Mouse (Mus musculus): ENCODE results near the gene Olfr52. TPM values are rescaled to one million over a fixed set of nuclear protein-coding genes. Genes with fewer than 3 reads are reported as not detected.

Gene Olfr52
- polyA plus RNA-seq, 1 experiment from 2014 or later, result not detected

Other genes with a start within 250 kb of the Olfr52 start
- not detected in 2 replicates for gene Olfr1028, start 235.2 kb downstream of the Olfr52 start, polyA plus RNA-seq (2015; fragmentation: Nextera tagmentation; extraction: Ambion mirVana)
- gene Olfr1029, start 211.8 kb downstream of the Olfr52 start, polyA plus RNA-seq (2015; fragmentation: Nextera tagmentation; extraction: Ambion mirVana), result not detected in 2 replicates
- not detected in 2 replicates for gene Olfr1030, start 206.4 kb downstream of the Olfr52 start, polyA plus RNA-seq (2015; fragmentation: Nextera tagmentation; extraction: Ambion mirVana)
- not detected in 2 replicates for gene Olfr1031, start 195.4 kb downstream of the Olfr52 start, polyA plus RNA-seq (2015; fragmentation: Nextera tagmentation; extraction: Ambion mirVana)
- gene Olfr1032, start 180.1 kb downstream of the Olfr52 start, polyA plus RNA-seq (2015; fragmentation: Nextera tagmentation; extraction: Ambion mirVana), result not detected in 2 replicates
- gene Olfr1033, start 165.1 kb downstream of the Olfr52 start, polyA plus RNA-seq (2015; fragmentation: Nextera tagmentation; extraction: Ambion mirVana), result 7.7 and 9.0 TPM in 2 replicates
- 0.04 and 0.11 TPM in 2 replicates for gene Olfr1034, start 139.8 kb downstream of the Olfr52 start, polyA plus RNA-seq (2015; fragmentation: Nextera tagmentation; extraction: Ambion mirVana)
- not detected in 2 replicates for gene Olfr1036, start 111.7 kb downstream of the Olfr52 start, polyA plus RNA-seq (2015; fragmentation: Nextera tagmentation; extraction: Ambion mirVana)
- gene Olfr1037, start 98.3 kb downstream of the Olfr52 start, polyA plus RNA-seq (2015; fragmentation: Nextera tagmentation; extraction: Ambion mirVana), result not detected in 2 replicates
- not detected in 2 replicates for gene Olfr1039, start 49.8 kb downstream of the Olfr52 start, polyA plus RNA-seq (2015; fragmentation: Nextera tagmentation; extraction: Ambion mirVana)
- not detected in 2 replicates for gene Olfr1040, start 39.0 kb downstream of the Olfr52 start, polyA plus RNA-seq (2015; fragmentation: Nextera tagmentation; extraction: Ambion mirVana)
- not detected in 2 replicates for gene Olfr1042, start 23.8 kb downstream of the Olfr52 start, polyA plus RNA-seq (2015; fragmentation: Nextera tagmentation; extraction: Ambion mirVana)
- gene Olfr1043, start 18.2 kb downstream of the Olfr52 start, polyA plus RNA-seq (2015; fragmentation: Nextera tagmentation; extraction: Ambion mirVana), result not detected in 2 replicates
- gene Olfr1044, start 7.9 kb downstream of the Olfr52 start, polyA plus RNA-seq (2015; fragmentation: Nextera tagmentation; extraction: Ambion mirVana), result not detected in 2 replicates
- not detected in 2 replicates for gene Olfr1045, start 17.3 kb upstream of the Olfr52 start, polyA plus RNA-seq (2015; fragmentation: Nextera tagmentation; extraction: Ambion mirVana)
- gene Olfr1046, start 33.6 kb upstream of the Olfr52 start, polyA plus RNA-seq (2015; fragmentation: Nextera tagmentation; extraction: Ambion mirVana), result not detected in 2 replicates
- gene Olfr1047, start 45.7 kb upstream of the Olfr52 start, polyA plus RNA-seq (2015; fragmentation: Nextera tagmentation; extraction: Ambion mirVana), result not detected in 2 replicates
- gene Olfr1048, start 54.6 kb upstream of the Olfr52 start, polyA plus RNA-seq (2015; fragmentation: Nextera tagmentation; extraction: Ambion mirVana), result not detected in 2 replicates
- not detected in 2 replicates for gene Olfr1049, start 72.6 kb upstream of the Olfr52 start, polyA plus RNA-seq (2015; fragmentation: Nextera tagmentation; extraction: Ambion mirVana)
- gene Olfr1051, start 93.4 kb upstream of the Olfr52 start, polyA plus RNA-seq (2015; fragmentation: Nextera tagmentation; extraction: Ambion mirVana), result not detected in 2 replicates
- not detected in 2 replicates for gene Olfr1052, start 106.8 kb upstream of the Olfr52 start, polyA plus RNA-seq (2015; fragmentation: Nextera tagmentation; extraction: Ambion mirVana)
- gene Olfr1053, start 129.6 kb upstream of the Olfr52 start, polyA plus RNA-seq (2015; fragmentation: Nextera tagmentation; extraction: Ambion mirVana), result not detected in 2 replicates
- gene Olfr1054, start 149.8 kb upstream of the Olfr52 start, polyA plus RNA-seq (2015; fragmentation: Nextera tagmentation; extraction: Ambion mirVana), result not detected in 2 replicates
- not detected in 2 replicates for gene Olfr1055, start 164.6 kb upstream of the Olfr52 start, polyA plus RNA-seq (2015; fragmentation: Nextera tagmentation; extraction: Ambion mirVana)
- not detected in 2 replicates for gene Olfr1056, start 176.8 kb upstream of the Olfr52 start, polyA plus RNA-seq (2015; fragmentation: Nextera tagmentation; extraction: Ambion mirVana)
- not detected in 2 replicates for gene Olfr1057, start 192.7 kb upstream of the Olfr52 start, polyA plus RNA-seq (2015; fragmentation: Nextera tagmentation; extraction: Ambion mirVana)
- not detected in 2 replicates for gene Olfr1058, start 202.9 kb upstream of the Olfr52 start, polyA plus RNA-seq (2015; fragmentation: Nextera tagmentation; extraction: Ambion mirVana)
- not detected in 2 replicates for gene Olfr1061, start 228.4 kb upstream of the Olfr52 start, polyA plus RNA-seq (2015; fragmentation: Nextera tagmentation; extraction: Ambion mirVana)
- not detected in 2 replicates for gene Olfr1062, start 241.1 kb upstream of the Olfr52 start, polyA plus RNA-seq (2015; fragmentation: Nextera tagmentation; extraction: Ambion mirVana)